Mouse (Mus musculus): Measurements from ENCODE around the gene Ccdc113.
A peak's percentile ranks its signal among the peaks of the same experiment; 100 is the strongest.

Ccdc113 gene

GRCm38 (mm10) chr8:95533584-95534387 is at the start of gene Ccdc113:
Gene Ccdc113, plus strand, starts transcription at chr8:95534085.
- DNase-seq (ENCODE audit: extremely low read depth, insufficient read length, low spot score) = no peak

- DNase-seq (ENCODE audit: extremely low read depth, insufficient read length, low spot score) = peak; percentile 33
These were observed 45.8 kb upstream of the Ccdc113 start for GRCm38 (mm10) chr8:95487800-95488697.

GRCm38 (mm10) chr8:95488698-95489332 is 45.1 kb upstream of the Ccdc113 start:
- peak; percentile 76 for DNase-seq (ENCODE audit: extremely low read depth, insufficient read length, low spot score)

- no peak for DNase-seq (ENCODE audit: extremely low read depth, insufficient read length, low spot score)
These were observed 43.9 kb upstream of the Ccdc113 start, which contains the start of gene Csnk2a2 for GRCm38 (mm10) chr8:95490006-95490405. Gene Csnk2a2, minus strand, starts transcription at chr8:95490039.

- no peak for DNase-seq (ENCODE audit: extremely low read depth, insufficient read length, low spot score)
These were observed 41.8 kb upstream of the Ccdc113 start for GRCm38 (mm10) chr8:95492057-95492456.

GRCm38 (mm10) chr8:95495444-95495843 is 38.4 kb upstream of the Ccdc113 start:
- DNase-seq (ENCODE audit: extremely low read depth, insufficient read length, low spot score) = no peak

- no peak for DNase-seq (ENCODE audit: extremely low read depth, insufficient read length, low spot score)
These were observed 37.5 kb upstream of the Ccdc113 start for GRCm38 (mm10) chr8:95496420-95496819.

GRCm38 (mm10) chr8:95497821-95498220 is 36.1 kb upstream of the Ccdc113 start:
- no peak for DNase-seq (ENCODE audit: extremely low read depth, insufficient read length, low spot score)

GRCm38 (mm10) chr8:95499266-95500064 is 34.4 kb upstream of the Ccdc113 start:
- DNase-seq (ENCODE audit: extremely low read depth, insufficient read length, low spot score) = no peak

- DNase-seq (ENCODE audit: extremely low read depth, insufficient read length, low spot score) = no peak
These were observed 33.4 kb upstream of the Ccdc113 start for GRCm38 (mm10) chr8:95500436-95500835.

GRCm38 (mm10) chr8:95502431-95502830 is 31.5 kb upstream of the Ccdc113 start:
- no peak for DNase-seq (ENCODE audit: extremely low read depth, insufficient read length, low spot score)

- DNase-seq (ENCODE audit: extremely low read depth, insufficient read length, low spot score) = no peak
These were observed 29.1 kb upstream of the Ccdc113 start for GRCm38 (mm10) chr8:95504835-95505234.

- DNase-seq (ENCODE audit: extremely low read depth, insufficient read length, low spot score) = no peak
These were observed 28.3 kb upstream of the Ccdc113 start for GRCm38 (mm10) chr8:95505606-95506005.

GRCm38 (mm10) chr8:95506245-95506644 is 27.6 kb upstream of the Ccdc113 start:
- DNase-seq (ENCODE audit: extremely low read depth, insufficient read length, low spot score) = no peak

- DNase-seq (ENCODE audit: extremely low read depth, insufficient read length, low spot score) = no peak
These were observed 21.6 kb upstream of the Ccdc113 start for GRCm38 (mm10) chr8:95512257-95512656.

GRCm38 (mm10) chr8:95513219-95513618 is 20.7 kb upstream of the Ccdc113 start:
- DNase-seq (ENCODE audit: extremely low read depth, insufficient read length, low spot score) = peak; percentile 30

- no peak for DNase-seq (ENCODE audit: extremely low read depth, insufficient read length, low spot score)
These were observed 17.0 kb upstream of the Ccdc113 start for GRCm38 (mm10) chr8:95516928-95517327.

GRCm38 (mm10) chr8:95523991-95524390 is 9.9 kb upstream of the Ccdc113 start:
- DNase-seq (ENCODE audit: extremely low read depth, insufficient read length, low spot score) = no peak

- DNase-seq (ENCODE audit: extremely low read depth, insufficient read length, low spot score) = no peak
These were observed 5.7 kb upstream of the Ccdc113 start for GRCm38 (mm10) chr8:95528194-95528593.

GRCm38 (mm10) chr8:95528750-95529310 is 5.1 kb upstream of the Ccdc113 start:
- DNase-seq (ENCODE audit: extremely low read depth, insufficient read length, low spot score) = no peak
